Mouse (Mus musculus) thymus, postnatal 0 days (tissue): ENCODE data around the gene Rec114. TPM values are rescaled to one million over a fixed set of nuclear protein-coding genes. Genes with fewer than 3 reads are reported as not detected.
A peak's percentile ranks its signal among the peaks of the same experiment; 100 is the strongest.

Experiments used
- DNase-seq: peaks from one replicate; pipeline ENCODE4 v3.0.0-alpha.2; 2015; ENCODE audit warnings: low spot score
- polyA plus RNA-seq: library from polyadenylated mRNA; unstranded; fragments of >200 nt; fragmentation: Nextera tagmentation; extraction: Ambion mirVana; gene quantifications from 2 replicates; pipeline ENCODE4 v1.2.1, GENCODE M21; 2015

Rec114 gene
- 1.9 and 2.4 TPM in 2 replicates for polyA plus RNA-seq

- DNase-seq = no peak
Measured at GRCm38 (mm10) chr9:58743702-58744248, at the start of gene Rec114. Gene Rec114, minus strand, starts transcription at chr9:58743964.

GRCm38 (mm10) chr9:58789476-58789875, 45.7 kb upstream of the Rec114 start:
- DNase-seq = no peak

GRCm38 (mm10) chr9:58775363-58775762, 31.6 kb upstream of the Rec114 start:
- no peak for DNase-seq

DNA sequence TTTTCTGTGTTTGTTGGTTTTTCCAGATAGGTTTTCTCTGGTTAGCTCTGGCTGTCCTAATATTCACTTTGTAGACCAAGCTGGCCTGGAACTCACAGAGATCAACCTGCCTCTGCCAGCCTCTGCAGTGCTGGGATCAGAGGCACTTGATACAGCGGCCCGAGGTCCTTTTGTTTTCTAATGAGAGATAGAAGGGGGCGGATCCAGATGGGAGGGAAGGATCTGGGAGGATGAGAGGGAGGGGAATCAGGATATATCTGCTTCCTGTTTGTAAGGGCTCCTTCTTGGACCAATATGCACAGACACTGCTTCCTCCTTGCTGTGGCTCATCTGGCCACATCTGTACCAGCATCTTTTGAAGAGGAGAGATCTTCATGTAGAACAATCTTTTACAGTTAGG, 31.0 kb upstream of the Rec114 start:
- DNase-seq = no peak

- DNase-seq = peak; percentile 67
Measured at GRCm38 (mm10) chr9:58769943-58770342, 26.2 kb upstream of the Rec114 start.

- DNase-seq = peak; percentile 42
Measured at GRCm38 (mm10) chr9:58766959-58767955, 23.5 kb upstream of the Rec114 start.

DNA sequence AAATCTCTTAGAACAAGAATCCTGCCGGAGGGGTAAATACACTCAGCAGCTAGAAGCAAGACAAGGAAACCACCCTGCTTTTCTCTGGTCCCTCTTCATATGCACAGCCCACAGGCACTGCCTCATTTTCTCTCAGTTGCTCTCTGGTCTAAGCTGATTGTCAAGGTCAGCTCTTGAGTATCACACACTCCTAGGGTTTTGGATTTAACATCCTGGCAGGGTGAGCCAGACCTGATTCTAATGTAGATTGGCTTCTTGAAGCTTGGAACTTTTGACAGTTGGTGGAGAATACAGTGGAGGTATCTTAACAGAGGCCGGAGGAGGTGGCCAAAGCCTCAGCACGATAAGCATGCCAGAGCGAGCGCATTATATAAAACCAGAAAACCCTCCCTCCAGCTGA, 20.6 kb upstream of the Rec114 start:
- DNase-seq = no peak

DNA sequence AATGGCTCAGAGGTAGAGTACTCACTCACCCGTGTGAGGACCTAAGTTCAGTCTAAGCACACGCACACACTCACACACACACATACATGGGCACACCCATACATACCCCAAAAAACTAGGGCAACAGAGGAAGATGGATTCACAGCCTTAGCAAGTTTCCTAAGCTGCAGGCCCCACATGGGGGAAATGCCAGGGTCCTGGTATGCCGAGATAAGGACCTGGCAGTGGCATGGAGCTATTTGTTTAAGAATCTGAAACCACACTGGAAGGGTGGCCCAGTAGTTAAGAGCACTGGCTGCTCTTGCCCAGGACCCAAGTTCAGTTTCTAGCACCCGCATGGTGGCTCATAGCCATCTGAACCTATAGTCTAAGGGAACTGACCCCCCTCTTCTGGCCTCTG, 19.4 kb upstream of the Rec114 start:
- DNase-seq = no peak

GRCm38 (mm10) chr9:58762086-58762485, 18.3 kb upstream of the Rec114 start:
- DNase-seq = no peak

DNA sequence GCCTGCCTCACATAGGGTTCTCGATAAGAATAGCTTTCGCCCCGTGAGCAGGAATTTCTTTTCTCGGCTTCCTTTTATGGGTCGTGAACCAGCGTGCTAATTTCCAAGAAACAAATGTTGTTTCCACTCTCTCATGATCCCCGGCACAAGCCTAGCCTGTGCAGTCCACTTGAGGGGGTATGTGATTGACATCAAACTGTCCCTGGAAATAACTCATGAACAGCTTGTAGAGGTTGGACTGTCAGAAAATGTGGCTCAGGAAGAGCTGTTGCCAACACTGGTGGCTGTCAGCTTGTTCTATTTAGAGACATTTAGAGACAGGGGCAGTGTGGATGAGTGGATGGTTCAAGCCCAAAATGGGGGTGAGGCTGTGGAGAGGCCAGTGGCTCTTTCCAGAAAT, 15.0 kb upstream of the Rec114 start:
- no peak for DNase-seq

DNA sequence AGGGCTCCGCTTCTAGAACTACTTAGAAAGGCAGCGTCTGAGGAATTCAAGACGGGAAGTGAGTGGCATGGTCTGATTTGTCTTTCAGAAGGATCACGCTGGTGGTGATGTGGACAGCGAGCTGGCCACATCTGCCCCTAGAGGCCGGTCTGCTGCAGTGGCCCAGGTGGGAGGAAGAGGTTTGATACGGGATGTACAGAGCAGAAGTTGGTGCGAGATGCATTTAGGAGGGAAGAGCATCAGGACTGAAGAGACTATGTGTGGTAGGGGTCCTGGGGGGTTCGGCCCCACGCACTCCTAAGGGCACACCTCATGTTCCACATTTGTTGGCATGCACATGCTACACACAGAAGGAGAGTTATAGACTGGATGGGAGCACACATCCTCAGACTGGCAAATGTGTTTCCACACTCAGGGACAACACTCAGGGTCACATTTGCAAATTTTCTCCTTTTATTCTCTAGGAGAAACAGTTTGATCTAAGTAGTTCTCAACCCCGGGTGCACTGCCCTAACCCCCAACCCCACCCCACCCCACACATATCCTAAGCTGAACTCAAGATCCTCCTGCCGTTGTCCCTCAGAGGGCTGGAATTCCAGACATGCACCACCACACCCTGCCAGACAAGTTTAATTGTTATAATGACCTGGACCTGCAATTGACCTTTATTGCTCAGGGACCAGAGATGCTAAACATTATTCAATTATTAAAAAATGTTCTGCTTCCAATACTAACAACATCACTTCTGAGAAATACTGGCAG, 12.8 kb upstream of the Rec114 start:
- no peak for DNase-seq

DNA sequence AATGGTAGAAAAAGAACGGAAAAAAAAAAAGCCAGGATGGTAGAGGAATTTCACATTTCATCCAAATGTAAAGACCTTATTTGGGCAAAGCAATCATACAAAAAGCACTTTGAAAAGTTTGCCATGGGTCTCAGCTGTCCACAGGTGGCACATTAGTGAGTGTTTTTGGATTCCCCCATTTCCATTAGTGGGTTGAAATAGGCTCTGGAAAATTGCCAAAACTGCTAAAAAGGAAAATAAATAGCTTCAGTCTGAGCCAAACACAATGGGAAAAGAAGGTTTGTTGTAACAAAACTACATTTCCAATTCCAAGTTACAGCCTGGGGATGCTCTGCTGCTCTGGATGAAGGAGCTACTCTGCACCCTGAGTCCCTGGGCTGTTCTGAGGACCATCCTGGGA, 9.8 kb upstream of the Rec114 start:
- DNase-seq = no peak

DNA sequence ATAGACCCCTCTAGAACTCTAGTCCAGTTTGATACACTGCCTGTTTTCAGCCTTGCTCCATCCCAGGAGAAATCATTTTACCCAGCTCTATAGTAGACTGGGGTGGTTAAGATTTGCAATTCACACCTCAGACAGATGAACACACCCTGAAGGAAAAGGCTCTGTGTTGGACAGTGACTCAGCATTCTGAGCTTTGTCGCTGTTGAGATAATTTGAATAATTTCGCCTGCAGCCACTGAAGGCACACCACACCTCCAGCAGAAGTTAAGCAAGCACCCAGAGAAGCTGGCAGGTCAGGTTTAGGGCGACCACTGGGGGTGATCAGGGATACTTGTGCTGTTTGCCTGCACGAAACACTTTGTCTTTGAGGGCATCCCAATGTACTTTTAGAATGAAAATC, 4.4 kb upstream of the Rec114 start:
- no peak for DNase-seq

DNA sequence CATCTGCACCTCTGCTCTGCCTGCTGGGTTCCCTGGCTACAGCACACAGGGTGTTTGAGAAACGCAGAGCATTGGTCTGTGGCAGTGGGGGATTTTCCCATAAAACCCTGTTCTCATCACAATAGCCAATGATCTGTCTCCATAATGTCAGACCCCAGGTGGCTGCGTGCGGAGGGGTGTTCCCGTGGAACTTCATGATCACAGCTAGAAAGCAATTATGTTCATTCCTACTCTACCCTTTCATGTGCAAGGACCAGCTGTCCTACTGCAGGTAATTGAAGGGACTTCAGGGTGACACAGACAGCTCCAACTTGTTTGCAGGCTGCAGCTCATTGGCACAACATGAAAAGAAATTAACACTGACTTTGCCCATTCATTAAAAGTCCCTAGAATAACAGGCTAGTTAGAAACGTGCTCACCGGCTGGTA, 3.6 kb upstream of the Rec114 start:
- DNase-seq = no peak

DNA sequence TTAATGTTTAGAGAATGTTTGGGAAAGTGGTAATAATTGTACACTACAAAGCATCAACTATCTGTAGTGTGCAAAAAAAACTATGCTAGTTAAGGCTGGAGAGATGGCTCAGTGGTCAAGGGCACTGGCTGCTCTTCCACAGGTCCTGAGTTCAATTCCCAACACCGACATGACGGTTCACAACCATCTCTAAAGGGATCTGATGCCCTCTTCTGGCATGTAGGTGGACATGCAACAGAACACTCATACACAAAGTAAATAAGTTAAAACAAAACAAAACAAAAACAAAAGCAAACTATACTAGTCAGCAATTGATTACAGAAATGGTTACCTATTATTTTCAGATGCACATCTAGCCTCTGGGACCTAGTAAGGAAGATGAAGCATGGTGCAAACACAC, 1.1 kb downstream of the Rec114 start:
- DNase-seq = no peak

DNA sequence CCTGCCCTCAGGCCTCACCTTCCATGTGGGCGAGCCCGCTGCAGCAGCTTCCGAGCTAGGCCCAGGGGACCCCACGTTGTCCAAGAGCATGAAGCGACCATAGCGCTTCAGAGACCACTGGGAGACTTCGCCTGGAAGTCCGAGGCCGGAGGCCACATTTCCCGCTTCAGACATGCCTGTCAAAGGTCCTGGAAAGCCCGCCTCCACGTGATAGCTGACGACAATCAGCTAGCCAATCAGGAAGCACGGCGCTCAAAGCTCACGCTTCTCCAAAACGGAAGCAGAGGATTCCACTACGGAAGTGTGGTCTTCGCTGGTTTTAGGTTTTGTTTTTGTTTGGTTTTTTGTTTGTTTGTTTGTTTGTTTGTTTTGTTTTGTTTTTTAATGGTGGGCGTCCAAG, 2.4 kb downstream of the Rec114 start:
- DNase-seq = no peak

- no peak for DNase-seq
Measured at GRCm38 (mm10) chr9:58739791-58740190, 4.0 kb downstream of the Rec114 start.

- no peak for DNase-seq
Measured at GRCm38 (mm10) chr9:58723165-58723564, 20.6 kb downstream of the Rec114 start.

DNA sequence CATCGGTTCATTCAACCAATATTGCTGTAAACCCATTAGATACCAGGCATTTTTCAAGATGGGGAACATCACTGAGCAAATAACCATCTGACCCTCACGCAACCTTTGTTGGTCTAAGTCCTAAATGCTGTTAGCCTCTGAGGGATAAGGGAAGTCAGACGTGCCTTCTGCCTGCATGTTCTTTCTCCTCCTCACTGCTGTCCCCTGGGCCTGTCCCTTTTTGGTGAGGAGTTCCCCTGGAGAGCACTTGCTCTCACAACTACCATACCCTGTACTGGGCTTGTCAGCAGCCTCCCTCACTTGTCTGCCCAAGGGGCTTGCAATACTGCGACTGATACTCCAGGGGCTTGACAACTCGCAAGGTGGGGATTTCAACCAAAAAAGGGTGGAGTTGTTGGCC, 21.6 kb downstream of the Rec114 start:
- DNase-seq = no peak

- no peak for DNase-seq
Measured at GRCm38 (mm10) chr9:58721021-58721420, 22.7 kb downstream of the Rec114 start.

DNA sequence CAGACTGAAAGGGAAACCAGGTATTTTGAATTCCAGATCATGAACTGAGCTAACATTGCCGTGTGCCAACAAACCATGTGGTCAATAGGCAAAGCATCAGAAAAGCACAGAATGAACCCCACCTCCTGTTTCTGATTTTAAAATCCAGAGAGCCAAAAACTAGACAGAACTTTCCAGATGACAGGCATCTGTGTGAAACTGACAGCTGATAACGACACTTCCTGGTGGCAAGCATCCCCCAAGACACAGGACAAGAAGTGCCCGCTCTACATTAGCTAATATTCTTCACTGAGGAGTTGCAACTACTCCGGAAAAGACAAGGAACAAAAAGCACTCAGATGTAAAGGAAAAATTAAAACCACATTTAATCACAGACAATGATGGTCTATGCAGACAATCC, 23.6 kb downstream of the Rec114 start:
- DNase-seq = no peak

DNA sequence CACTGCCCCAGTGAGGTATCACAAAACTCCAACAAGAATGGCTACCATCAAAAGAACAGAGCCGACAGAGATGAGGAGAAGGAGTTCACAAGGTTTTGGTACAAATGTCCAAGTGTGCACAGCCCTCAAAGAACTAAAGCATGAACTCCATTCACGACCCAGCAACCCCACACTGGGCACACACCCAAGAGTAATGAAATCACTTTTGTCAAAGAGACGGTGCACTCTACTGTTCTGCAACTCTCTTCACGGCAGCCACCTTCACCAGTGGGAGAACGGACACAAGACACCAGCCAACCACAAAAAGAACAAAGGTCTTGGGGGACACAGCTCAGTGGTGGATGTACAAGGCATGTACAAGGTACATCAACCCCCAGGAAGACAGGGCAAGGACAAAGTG, 24.3 kb downstream of the Rec114 start:
- no peak for DNase-seq
